Mouse (Mus musculus) retina, adult 2 months (tissue): ENCODE measurements around the gene Plcb2.

Source experiments
- DNase-seq: peaks from one replicate; pipeline ENCODE4 v3.0.0-alpha.2; 2012; ENCODE audit warnings: low read depth, low spot score

The Plcb2 gene

GRCm38 (mm10) chr2:118659998-118660452, 68.2 kb downstream of the Plcb2 start:
- peak; percentile 15 for DNase-seq

GRCm38 (mm10) chr2:118659493-118659892, 68.7 kb downstream of the Plcb2 start:
- no peak for DNase-seq

GRCm38 (mm10) chr2:118659077-118659476, 69.2 kb downstream of the Plcb2 start:
- DNase-seq: no peak

GRCm38 (mm10) chr2:118658457-118658856, 69.8 kb downstream of the Plcb2 start:
- no peak for DNase-seq
